Mouse (Mus musculus) hindbrain, embryonic 12.5 days (tissue): ENCODE results near the gene Disc1. TPM values are rescaled to one million over a fixed set of nuclear protein-coding genes. Genes with fewer than 3 reads are reported as not detected.

ENCODE experiments used
- ATAC-seq: fragments of 200-750 bp; cut with Nextera tagmentation; 2 replicates; pipeline ENCODE4 v1.8.0; 2017; ENCODE audit warnings: moderate TSS enrichment; ENCODE audit not compliant: low FRiP score
- H3K27ac ChIP-seq: fragments of 300-500 bp; sonication (generic); 2 replicates; pipeline ENCODE4 v1.5.1; 2016; ENCODE audit warnings: mild to moderate bottlenecking
- H3K27me3 ChIP-seq: fragments of 300-500 bp; sonication (generic); 2 replicates; pipeline ENCODE4 v1.6.1; 2016; ENCODE audit warnings: mild to moderate bottlenecking
- H3K36me3 ChIP-seq: fragments of 300-500 bp; sonication (generic); 2 replicates; pipeline ENCODE4 v1.6.1; 2016; ENCODE audit warnings: mild to moderate bottlenecking
- H3K4me1 ChIP-seq: fragments of 300-500 bp; sonication (generic); 2 replicates; pipeline ENCODE4 v1.6.1; 2016
- H3K4me2 ChIP-seq: fragments of 300-500 bp; sonication (generic); replicated peaks from 2 replicates; pipeline ENCODE4 v1.6.1; 2016; ENCODE audit warnings: mild to moderate bottlenecking
- H3K4me3 ChIP-seq: fragments of 300-500 bp; sonication (generic); 2 replicates; pipeline ENCODE4 v1.5.1; 2016; ENCODE audit warnings: mild to moderate bottlenecking
- H3K9ac ChIP-seq: fragments of 300-500 bp; sonication (generic); 2 replicates; pipeline ENCODE4 v1.6.1; 2016; ENCODE audit warnings: mild to moderate bottlenecking, moderate library complexity
- H3K9me3 ChIP-seq: fragments of 300-500 bp; sonication (generic); replicated peaks from 2 replicates; pipeline ENCODE4 v1.6.1; 2016; ENCODE audit warnings: mild to moderate bottlenecking
- WGBS: fragments of 180-500 bp; shearing (Covaris S2); methylation state at CpG from one replicate; pipeline ENCODE4 v1.1.7; 2016; 5-methylcytosine and 5-hydroxymethylcytosine counted together
- polyA plus RNA-seq: library from polyadenylated mRNA; unstranded; fragments of >200 nt; fragmentation: Nextera tagmentation; extraction: Ambion mirVana; gene quantifications from 2 replicates; pipeline ENCODE4 v1.2.1, GENCODE M21; 2016

The Disc1 gene
- polyA plus RNA-seq, 1 experiment from 2014 or later, result 2.8 TPM

DNA sequence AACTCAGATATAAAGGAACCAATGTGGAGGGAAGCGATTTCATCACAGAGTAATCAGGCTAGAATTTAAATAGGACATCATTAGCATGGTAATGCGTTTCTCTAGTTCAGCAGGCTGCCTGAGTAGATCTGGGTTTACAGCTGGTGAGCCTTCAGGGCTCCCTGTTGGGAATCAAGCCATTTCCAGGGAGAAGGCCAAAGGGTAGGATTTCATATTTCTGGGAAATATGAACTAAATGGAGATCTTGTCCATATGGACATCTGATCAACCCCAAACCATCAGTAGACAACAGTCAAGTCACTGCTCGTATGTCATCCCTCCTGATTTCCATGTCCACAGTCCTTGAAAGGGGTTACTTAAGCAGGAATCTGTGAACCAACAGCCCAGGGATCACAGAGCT, 115.6 kb downstream of the Disc1 start:
- H3K9ac ChIP-seq, result no peak overlapping the region
- no peak overlapping the region for H3K4me3 ChIP-seq
- peaks cover 11% of the 10 kb centered on the region for H3K4me1 ChIP-seq
- H3K9me3 ChIP-seq, result no peaks in the 10 kb centered on the region
- 32% methylated on average over 3 of the region's 3 CpGs for WGBS
- no peak for ATAC-seq
- H3K27me3 ChIP-seq, result no peaks in the 10 kb centered on the region
- no peak overlapping the region for H3K4me2 ChIP-seq
- no peaks in the 10 kb centered on the region for H3K36me3 ChIP-seq
- peak overlapping the region; percentile 40; the same call in 1 of the 2 replicates for H3K27ac ChIP-seq

DNA sequence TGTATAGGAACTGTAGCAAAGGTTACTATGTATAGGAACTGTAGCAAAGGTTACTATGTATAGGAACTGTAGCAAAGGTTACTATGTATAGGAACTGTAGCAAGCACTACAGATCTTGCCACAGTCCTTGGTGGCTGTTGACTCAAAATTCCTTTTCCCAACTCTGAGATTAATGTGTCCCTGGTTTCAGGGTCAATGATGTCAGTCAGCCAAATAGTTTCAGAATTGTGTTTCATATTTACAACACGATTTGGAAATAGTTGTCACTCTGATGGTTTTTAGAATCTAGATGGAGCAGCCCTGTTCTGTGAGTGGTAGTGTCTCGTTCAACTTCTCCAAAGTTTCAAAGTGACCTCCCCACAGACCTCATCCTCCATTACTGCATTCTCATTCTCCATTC, 117.5 kb downstream of the Disc1 start:
- Histone ChIP-seq H3K9me3 (no peaks in the 10 kb centered on the region), H3K27me3 (no peaks in the 10 kb centered on the region), H3K9ac (no peak overlapping the region), H3K4me2 (no peak overlapping the region), H3K4me3 (no peak overlapping the region), H3K27ac (no peak overlapping the region), H3K36me3 (no peaks in the 10 kb centered on the region), H3K4me1 (peaks cover 11% of the 10 kb centered on the region)
- no peak for ATAC-seq
- 88% methylated on average over 2 of the region's 2 CpGs for WGBS

DNA sequence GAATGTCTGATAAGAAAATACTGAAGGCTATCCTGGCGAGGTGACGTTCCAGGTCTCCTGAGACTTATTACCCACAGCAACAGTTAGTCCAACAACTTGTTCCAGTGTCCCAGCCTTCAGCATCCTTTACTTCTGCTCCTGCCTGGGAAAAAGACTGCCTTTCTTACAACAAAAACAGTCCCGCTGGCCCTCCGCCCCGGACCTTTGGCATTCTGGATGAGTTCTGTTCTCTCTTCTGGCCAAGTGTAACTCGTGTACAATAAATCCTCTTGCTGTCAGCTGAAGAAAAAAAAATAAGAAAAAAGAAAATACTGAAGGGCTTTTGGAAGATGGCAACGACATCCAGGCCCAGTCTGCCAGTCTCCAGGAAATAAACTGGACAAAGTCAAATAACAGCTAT, 120.2 kb downstream of the Disc1 start:
- Histone ChIP-seq H3K36me3 (no peaks in the 10 kb centered on the region), H3K4me2 (no peak overlapping the region), H3K27ac (no peak overlapping the region), H3K4me3 (no peak overlapping the region), H3K9ac (no peak overlapping the region), H3K4me1 (peaks cover 8% of the 10 kb centered on the region), H3K9me3 (no peaks in the 10 kb centered on the region), H3K27me3 (no peaks in the 10 kb centered on the region)
- 84% methylated on average over 7 of the region's 7 CpGs for WGBS
- no peak for ATAC-seq

DNA sequence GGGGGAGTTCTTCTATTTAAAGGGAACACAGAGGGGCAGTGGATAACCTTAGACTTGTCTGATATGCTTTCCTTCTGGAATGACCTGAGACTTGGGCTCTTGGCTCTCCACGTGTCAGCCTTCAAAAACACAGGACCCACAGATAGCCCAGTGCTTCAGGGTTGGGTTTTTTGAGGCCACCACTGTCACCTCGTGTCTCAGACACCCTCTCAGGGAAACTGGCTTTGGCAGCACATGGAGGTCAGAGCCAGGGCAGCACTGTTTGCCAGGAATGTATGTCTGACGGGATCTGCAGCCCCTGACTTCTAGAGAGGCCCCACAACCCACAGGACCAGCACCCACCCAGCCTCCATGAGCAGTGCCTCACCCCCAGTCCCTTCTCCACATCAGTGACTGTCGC, 120.9 kb downstream of the Disc1 start:
- no peak overlapping the region for H3K4me3 ChIP-seq
- no peak overlapping the region for H3K27ac ChIP-seq
- H3K27me3 ChIP-seq, result no peaks in the 10 kb centered on the region
- H3K9me3 ChIP-seq, result no peaks in the 10 kb centered on the region
- H3K4me1 ChIP-seq, result peaks cover 4% of the 10 kb centered on the region
- H3K9ac ChIP-seq, result no peak overlapping the region
- no peak for ATAC-seq
- H3K4me2 ChIP-seq, result no peak overlapping the region
- no peaks in the 10 kb centered on the region for H3K36me3 ChIP-seq
- WGBS, result 72% methylated on average over 4 of the region's 4 CpGs

DNA sequence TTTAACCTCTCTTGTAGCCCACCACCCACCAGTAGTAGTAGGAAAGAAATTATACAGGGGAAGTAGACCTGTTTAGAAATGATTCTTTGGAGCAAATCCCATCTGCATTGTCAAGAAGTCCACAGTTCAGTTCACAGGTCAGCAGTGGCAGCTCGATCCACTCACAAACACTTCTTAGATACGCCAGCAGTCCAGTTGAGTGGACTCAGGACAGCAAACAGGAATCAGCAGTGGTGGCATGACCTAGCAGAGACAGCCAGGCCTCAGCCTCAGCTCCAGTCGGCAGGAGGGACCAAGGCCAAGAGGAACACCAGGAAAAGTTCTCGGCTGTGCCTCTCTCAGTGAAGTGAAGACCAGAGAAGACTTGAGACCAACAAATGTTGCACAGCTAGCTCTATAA, 121.7 kb downstream of the Disc1 start:
- ATAC-seq, result no peak
- Histone ChIP-seq H3K4me3 (no peak overlapping the region), H3K4me1 (0 out of 2 replicates have a peak, but pooled peaks cover 2% of the 10 kb centered on the region), H3K9me3 (no peaks in the 10 kb centered on the region), H3K4me2 (no peak overlapping the region), H3K27me3 (no peaks in the 10 kb centered on the region), H3K36me3 (no peaks in the 10 kb centered on the region), H3K9ac (no peak overlapping the region), H3K27ac (no peak overlapping the region)
- 91% methylated on average over 4 of the region's 4 CpGs for WGBS

DNA sequence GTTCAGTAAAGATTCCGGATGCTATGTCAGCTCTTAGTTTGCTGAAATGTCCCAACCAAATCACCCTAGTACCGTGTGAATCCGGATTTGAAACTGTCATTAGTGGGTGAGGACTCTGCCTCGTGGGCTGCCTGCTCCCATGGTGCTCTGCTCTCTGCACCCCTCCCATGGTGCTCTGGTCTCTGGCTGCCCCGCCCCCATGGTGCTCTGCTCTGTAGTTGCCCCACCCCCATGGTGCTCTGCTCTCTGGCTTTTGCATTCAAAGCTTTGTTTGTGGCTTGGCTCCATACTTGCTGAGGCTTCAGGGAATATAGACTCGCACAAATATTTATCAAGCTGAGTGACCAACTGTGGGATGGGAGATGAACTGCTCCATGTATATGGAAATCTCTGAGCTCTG, 123.1 kb downstream of the Disc1 start:
- 81% methylated on average over 6 of the region's 6 CpGs for WGBS
- Histone ChIP-seq H3K27me3 (no peaks in the 10 kb centered on the region), H3K36me3 (no peaks in the 10 kb centered on the region), H3K27ac (no peak overlapping the region), H3K4me1 (0 out of 2 replicates have a peak, but pooled peaks cover 2% of the 10 kb centered on the region), H3K9me3 (no peaks in the 10 kb centered on the region), H3K4me2 (no peak overlapping the region), H3K4me3 (no peak overlapping the region), H3K9ac (no peak overlapping the region)
- no peak for ATAC-seq

DNA sequence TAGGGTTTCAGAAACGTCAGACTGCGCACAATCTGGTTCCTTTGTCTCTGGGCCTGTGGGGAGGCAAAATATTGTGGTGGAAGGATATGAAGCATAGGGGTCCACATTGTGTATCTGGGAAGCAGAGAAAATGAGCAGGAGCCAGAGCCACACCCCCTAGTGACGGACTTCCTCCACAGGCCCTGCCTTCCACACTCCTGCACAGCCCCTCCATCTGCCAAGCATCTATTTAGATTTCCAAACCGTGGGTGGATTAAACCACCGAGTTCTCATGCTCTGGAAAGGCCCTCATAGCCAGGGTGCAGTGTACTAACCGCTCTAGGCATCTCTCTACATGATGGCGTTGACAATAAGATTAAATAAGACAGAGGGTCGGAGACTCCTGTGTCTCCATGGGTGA, 124.0 kb downstream of the Disc1 start:
- no peak overlapping the region for H3K4me2 ChIP-seq
- H3K4me3 ChIP-seq, result no peak overlapping the region
- no peak for ATAC-seq
- H3K9ac ChIP-seq, result no peak overlapping the region
- 0 out of 2 replicates have a peak, but pooled peaks cover 2% of the 10 kb centered on the region for H3K4me1 ChIP-seq
- no peaks in the 10 kb centered on the region for H3K9me3 ChIP-seq
- H3K27me3 ChIP-seq, result 0 out of 2 replicates have a peak, but pooled peaks cover 3% of the 10 kb centered on the region
- WGBS, result 84% methylated on average over 8 of the region's 8 CpGs
- H3K36me3 ChIP-seq, result no peaks in the 10 kb centered on the region
- no peak overlapping the region for H3K27ac ChIP-seq

DNA sequence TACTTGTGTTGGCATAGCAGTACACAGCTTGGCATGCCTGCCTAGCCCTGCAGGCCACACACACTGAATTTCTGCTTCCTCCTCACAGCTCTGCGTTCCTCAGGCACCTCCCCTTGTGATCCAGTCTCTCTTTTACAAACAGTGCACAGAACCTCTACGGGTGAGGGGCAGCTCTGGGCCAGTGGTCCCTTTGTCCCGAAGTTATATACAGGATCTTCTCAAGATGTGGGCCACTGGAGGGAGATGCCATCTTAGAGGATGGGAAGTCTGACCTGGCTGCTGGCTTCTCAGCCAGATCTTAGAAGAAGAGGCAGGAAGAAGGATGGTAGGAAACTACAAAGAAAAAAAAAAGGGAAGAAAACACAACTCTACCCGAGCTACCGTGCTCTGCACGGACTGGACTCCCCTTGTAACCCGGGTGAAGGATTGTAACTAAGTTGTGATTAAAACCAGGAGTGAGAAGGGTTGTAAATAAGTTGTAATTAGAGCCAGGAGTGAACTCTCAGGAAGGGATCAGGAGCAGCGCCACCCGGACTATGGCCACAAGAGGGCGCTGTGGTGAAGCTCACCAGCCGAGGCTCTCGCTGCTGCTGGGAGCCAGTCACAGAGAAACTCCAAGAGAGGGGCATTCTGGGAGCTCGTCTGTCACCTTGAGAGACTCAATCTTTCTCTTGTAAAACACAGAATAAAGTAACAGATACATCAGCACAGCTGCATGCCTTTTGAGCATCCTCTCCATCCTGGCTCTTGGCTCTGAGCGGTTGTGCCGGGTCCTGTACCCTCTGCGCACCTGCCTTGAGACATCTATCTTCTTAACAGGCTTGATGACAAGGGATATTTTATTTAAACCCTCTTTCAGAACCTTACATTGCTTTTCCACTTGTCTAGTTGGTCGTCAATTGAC, 129.8 kb downstream of the Disc1 start:
- no peak overlapping the region for H3K27ac ChIP-seq
- H3K4me2 ChIP-seq, result no peak overlapping the region

DNA sequence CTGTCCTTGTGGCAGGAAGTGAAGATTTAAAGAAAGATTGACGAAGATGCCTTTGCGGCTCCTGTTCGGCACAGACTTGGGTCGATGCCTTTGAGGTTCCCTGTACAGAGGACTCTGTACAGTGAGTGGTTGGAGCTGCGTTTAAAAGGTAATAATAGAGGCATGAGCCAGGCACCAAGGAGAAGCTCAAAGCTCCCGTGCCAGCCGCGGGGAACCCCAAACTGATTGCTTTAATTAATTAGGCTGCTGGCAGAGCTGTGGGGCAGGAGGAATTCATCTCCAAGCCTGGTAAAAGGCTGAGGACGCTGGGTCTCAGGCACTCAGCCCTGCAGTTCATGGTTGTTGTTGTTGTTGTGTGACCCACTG, 130.4 kb downstream of the Disc1 start:
- Histone ChIP-seq H3K4me2 (no peak overlapping the region), H3K9ac (no peak overlapping the region), H3K27ac (no peak overlapping the region), H3K9me3 (no peaks in the 10 kb centered on the region), H3K4me3 (no peak overlapping the region), H3K27me3 (0 out of 2 replicates have a peak, but pooled peaks cover 9% of the 10 kb centered on the region), H3K4me1 (peaks cover 21% of the 10 kb centered on the region), H3K36me3 (no peaks in the 10 kb centered on the region)
- no peak for ATAC-seq
- 64% methylated on average over 9 of the region's 9 CpGs for WGBS

More for the DNA sequence above, 129.8 kb downstream of the Disc1 start:
- Histone ChIP-seq H3K36me3 (no peaks in the 10 kb centered on the region), H3K4me3 (no peak overlapping the region), H3K4me1 (peaks cover 21% of the 10 kb centered on the region), H3K9me3 (no peaks in the 10 kb centered on the region), H3K9ac (no peak overlapping the region), H3K27me3 (0 out of 2 replicates have a peak, but pooled peaks cover 9% of the 10 kb centered on the region)
- ATAC-seq, result peak; percentile 61
- WGBS, result 21% methylated on average over 17 of the region's 17 CpGs

DNA sequence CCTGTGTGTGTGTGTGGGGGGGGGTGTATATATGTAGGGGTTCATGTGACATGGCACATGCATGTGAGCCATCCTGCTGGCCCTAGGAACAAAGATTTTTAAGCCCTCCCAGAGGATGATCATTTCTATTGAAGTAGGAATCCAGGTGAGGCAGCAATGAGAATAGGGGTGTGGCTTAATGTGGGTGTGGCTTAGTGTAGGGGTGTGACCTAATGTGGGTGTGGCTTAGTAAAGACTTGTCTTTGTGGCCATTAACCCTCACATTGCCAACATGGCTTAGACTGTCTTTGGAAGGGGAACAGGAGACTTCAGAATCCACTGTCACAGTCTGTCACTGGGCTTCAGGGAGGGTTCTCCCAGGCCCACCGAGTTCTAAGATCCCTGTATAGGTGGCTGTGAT, 130.9 kb downstream of the Disc1 start:
- H3K27ac ChIP-seq, result no peak overlapping the region
- H3K4me1 ChIP-seq, result peaks cover 21% of the 10 kb centered on the region
- H3K9ac ChIP-seq, result no peak overlapping the region
- WGBS, result 77% methylated on average over 1 of the region's 1 CpGs
- H3K27me3 ChIP-seq, result 0 out of 2 replicates have a peak, but pooled peaks cover 9% of the 10 kb centered on the region
- no peak overlapping the region for H3K4me3 ChIP-seq
- ATAC-seq, result no peak
- no peaks in the 10 kb centered on the region for H3K9me3 ChIP-seq
- H3K36me3 ChIP-seq, result no peaks in the 10 kb centered on the region
- no peak overlapping the region for H3K4me2 ChIP-seq

DNA sequence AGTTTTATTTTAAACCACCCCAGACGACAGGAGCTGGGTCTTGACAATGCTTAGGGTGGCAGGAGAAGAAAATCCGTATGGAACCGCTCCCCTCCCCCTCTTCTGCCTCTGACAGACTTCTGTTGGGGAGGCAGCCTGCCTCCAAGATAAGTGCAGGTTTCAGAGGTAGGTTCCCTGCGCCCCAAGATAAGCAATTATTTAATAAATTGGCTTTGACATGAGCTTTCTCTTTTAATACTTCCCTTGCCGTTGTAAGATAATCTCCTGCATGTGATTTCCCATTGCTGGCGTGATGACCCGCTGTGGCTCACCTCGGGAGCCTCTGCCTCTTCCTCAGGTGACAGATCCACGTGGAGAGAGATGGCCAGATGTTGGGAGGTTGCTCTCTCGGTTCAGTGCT, 133.0 kb downstream of the Disc1 start:
- peaks cover 13% of the 10 kb centered on the region; the same call in 1 of the 2 replicates for H3K27me3 ChIP-seq
- H3K9ac ChIP-seq, result no peak overlapping the region
- WGBS, result 34% methylated on average over 10 of the region's 10 CpGs

DNA sequence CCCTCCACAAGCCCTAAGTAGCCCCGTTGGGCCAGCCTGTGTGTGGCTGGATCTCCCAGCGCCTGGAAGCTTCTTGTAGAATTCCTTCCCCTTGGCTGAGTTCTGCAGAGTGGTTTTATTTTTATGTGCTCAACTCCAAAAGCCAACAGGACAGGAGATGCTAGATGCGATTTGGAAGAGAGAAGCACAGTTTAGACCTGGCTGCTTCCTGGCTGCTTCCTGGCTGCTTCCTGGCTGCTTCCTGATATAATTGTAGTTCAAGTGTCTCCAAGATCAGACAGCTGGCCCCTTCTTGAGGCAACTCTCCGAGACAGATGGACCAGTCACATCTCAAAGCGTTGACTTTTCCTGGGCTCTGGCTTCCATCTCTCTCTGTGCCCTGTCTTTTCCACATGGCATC, 139.7 kb downstream of the Disc1 start:
- Histone ChIP-seq H3K27me3 (peaks cover 8% of the 10 kb centered on the region), H3K4me3 (no peak overlapping the region), H3K27ac (no peak overlapping the region), H3K4me1 (peaks cover 14% of the 10 kb centered on the region), H3K36me3 (no peaks in the 10 kb centered on the region), H3K4me2 (no peak overlapping the region), H3K9me3 (no peaks in the 10 kb centered on the region), H3K9ac (no peak overlapping the region)
- no peak for ATAC-seq
- 88% methylated on average over 5 of the region's 5 CpGs for WGBS

More for the DNA sequence above, 133.0 kb downstream of the Disc1 start:
- H3K36me3 ChIP-seq, result no peaks in the 10 kb centered on the region
- no peak overlapping the region for H3K27ac ChIP-seq
- H3K9me3 ChIP-seq, result no peaks in the 10 kb centered on the region
- peaks cover 21% of the 10 kb centered on the region for H3K4me1 ChIP-seq
- no peak overlapping the region for H3K4me3 ChIP-seq
- no peak overlapping the region for H3K4me2 ChIP-seq
- no peak for ATAC-seq

DNA sequence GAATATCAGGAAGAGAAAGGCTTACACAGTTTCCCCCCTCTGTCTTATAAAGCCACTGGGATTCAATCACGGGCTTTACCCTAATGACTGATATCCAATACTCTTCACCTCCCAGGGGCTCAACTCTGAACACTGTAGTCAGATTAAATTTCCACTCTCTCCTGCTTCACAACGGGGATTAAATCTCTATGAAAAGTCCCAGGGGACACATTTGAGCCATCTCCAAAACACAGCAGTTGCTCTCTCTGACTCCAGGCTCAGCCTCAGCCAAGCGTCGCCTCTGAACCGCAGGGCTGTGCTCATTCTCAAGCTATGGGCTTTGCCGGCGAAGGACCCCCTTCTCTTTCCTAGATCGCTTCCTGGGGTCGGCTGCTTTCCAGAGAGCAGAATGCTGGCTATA, 141.1 kb downstream of the Disc1 start:
- no peak for ATAC-seq
- no peak overlapping the region for H3K4me2 ChIP-seq
- no peak overlapping the region for H3K4me3 ChIP-seq
- H3K4me1 ChIP-seq, result peaks cover 25% of the 10 kb centered on the region
- peaks cover 10% of the 10 kb centered on the region for H3K27me3 ChIP-seq
- WGBS, result 59% methylated on average over 9 of the region's 9 CpGs
- H3K27ac ChIP-seq, result peak overlapping the region; percentile 41
- no peak overlapping the region for H3K9ac ChIP-seq
- H3K36me3 ChIP-seq, result no peaks in the 10 kb centered on the region
- no peaks in the 10 kb centered on the region for H3K9me3 ChIP-seq
